Mouse (Mus musculus) heart, postnatal 10 days (tissue): Measurements from ENCODE around the gene Commd3. TPM values are rescaled to one million over a fixed set of nuclear protein-coding genes. Genes with fewer than 3 reads are reported as not detected.

Source experiments
- DNase-seq, 2 experiments: peaks; one replicate each; pipeline ENCODE4 v3.0.0; 2021
- intact Hi-C: fragments of 180-260 bp; cut with DNase I; formaldehyde crosslinking; loops from one replicate; pipeline ENCODE4 v1.15.1; 2025
- total RNA-seq, 2 experiments: library from RNA; stranded (reverse); gene quantifications; 2 replicates each; pipeline ENCODE4 v1.2.3; 2021

The Commd3 gene
- total RNA-seq: 100 to 1,000 TPM; 128 to 137 TPM

- peak; percentile 96 to 98 for DNase-seq
- intact Hi-C loops: loop anchor here (2.0 to 5.0 kb wide), 2 partner anchors 65 to 85 kb away; no protein-coding TSS in a partner anchor
Measured at GRCm38 (mm10) chr2:18672133-18672765, at the start of gene Commd3. Gene Commd3, plus strand, starts transcription at chr2:18672384.

- no peak for DNase-seq
- intact Hi-C loops: loop anchor here (1.0 kb wide), 1 partner anchor 17 kb away; no protein-coding TSS in a partner anchor
Measured at GRCm38 (mm10) chr2:18623219-18623618, 49.0 kb upstream of the Commd3 start.

DNA sequence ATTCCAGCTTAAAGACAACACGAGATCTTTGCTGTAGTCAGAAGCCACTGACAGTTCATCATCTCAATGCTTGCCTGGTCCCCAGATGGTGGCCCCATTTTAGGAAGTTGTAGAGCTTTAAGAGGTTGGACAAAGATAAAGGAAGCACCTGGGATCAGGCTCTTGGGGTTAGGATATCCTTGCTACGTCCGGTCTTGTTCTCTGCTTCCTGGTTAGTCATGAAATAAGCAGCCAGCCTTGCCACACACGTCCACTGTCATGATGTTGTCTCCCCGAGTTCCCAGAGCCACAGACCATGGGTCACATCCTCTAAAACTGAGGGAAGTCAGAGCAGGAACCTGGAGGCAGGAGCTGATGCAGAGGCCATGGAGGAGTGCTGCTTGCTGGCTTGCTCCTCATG lies 41.6 kb upstream of the Commd3 start:
- intact Hi-C loops: no loop called here
- DNase-seq: no peak

GRCm38 (mm10) chr2:18635052-18635451 lies 37.1 kb upstream of the Commd3 start:
- intact Hi-C loops: no loop called here

DNA sequence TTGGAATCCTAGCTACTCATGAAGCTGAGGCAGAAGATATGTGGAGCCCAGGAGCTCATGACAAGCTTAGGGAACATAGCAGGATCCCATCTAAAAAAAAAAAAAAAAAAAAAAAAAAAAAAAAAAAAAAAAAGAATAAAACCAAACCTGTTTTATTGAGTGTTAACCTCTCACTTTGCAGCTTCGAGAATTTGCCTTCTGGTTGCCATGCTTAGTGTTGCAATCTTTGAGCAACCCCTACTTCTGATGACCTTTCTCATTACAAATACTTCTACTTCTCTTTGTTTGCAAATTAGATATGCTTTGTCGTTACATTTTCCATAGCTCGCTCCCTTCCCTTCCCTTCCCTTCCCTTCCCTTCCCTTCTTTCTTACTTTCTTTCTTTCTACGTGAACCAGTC lies 23.6 kb upstream of the Commd3 start:
- intact Hi-C loops: no loop called here

More at GRCm38 (mm10) chr2:18635052-18635451, 37.1 kb upstream of the Commd3 start:
- peak; percentile 66 to 68 for DNase-seq

DNA sequence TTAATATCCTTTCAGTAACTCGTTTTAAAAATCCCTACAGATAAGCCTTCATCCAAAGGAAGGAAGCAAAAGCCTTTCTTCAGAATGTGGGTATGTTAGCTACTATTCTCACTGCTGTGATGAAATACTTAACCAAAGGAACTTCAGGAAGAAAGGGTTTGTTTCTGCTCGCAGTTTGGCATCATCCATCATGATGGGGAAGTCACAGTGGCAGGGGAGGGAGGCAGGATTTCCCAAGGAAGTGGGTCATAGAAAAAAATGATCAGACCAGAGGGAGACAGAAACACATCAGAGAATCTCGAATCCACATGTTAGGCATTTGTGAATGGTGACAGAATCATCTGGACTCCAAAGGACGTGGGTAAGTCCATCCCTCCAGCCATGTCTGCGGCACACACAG lies 17.4 kb upstream of the Commd3 start:
- intact Hi-C loops: no loop called here

More for the DNA sequence above, 23.6 kb upstream of the Commd3 start:
- DNase-seq: no peak

DNA sequence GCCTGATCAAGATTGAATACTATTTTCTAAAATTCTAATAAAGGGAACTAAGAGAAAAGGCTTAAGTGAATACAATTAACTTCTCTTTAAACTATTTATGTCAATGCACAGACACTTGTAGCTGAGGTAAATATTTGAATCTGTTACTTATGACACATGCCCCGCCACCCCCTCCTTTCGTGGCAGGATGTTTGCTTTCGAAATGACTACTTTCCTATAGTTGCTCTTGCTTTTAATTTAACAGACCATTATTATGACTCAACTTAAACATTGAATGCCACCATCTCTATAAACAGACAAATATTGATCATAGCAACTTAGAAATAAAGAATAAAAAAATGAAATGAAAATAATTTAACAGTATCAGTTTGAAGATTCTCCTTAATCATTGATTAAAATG lies 8.2 kb upstream of the Commd3 start:
- DNase-seq: no peak
- intact Hi-C loops: no loop called here

More for the DNA sequence above, 17.4 kb upstream of the Commd3 start:
- DNase-seq: no peak

- intact Hi-C loops: loop anchor here (5.0 kb wide), 1 partner anchor 64 kb away; no protein-coding TSS in a partner anchor
- DNase-seq: no peak
Measured at GRCm38 (mm10) chr2:18671041-18671440, 1.1 kb upstream of the Commd3 start.

GRCm38 (mm10) chr2:18672766-18673164 lies 581 bp downstream of the Commd3 start:
- intact Hi-C loops: loop anchor here (2.0 to 5.0 kb wide), 2 partner anchors 65 to 86 kb away; no protein-coding TSS in a partner anchor
- DNase-seq: no peak

DNA sequence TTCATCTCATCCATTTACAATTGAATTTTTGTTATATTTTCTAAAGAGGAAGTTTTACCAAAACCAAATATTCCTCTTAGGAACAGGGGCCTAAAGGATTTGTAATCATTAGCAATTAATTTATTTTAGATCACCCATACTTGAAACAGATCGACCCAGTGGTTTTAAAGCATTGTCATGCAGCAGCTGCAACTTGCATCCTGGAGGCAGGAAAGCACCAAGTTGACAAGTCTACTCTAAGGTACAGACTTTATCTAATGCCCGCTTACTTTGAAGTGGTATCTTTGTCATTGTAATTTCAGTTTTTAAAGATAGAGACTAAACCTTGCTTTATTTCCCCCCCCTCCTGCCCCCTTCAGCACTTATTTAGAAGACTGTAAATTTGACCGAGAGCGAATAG lies 1.6 kb downstream of the Commd3 start:
- intact Hi-C loops: loop anchor here (2.0 to 5.0 kb wide), 2 partner anchors 66 to 87 kb away; no protein-coding TSS in a partner anchor
- DNase-seq: no peak

GRCm38 (mm10) chr2:18674193-18674902 lies 2.2 kb downstream of the Commd3 start:
- DNase-seq: no peak
- intact Hi-C loops: loop anchor here (5.0 kb wide), 1 partner anchor 67 kb away; no protein-coding TSS in a partner anchor

DNA sequence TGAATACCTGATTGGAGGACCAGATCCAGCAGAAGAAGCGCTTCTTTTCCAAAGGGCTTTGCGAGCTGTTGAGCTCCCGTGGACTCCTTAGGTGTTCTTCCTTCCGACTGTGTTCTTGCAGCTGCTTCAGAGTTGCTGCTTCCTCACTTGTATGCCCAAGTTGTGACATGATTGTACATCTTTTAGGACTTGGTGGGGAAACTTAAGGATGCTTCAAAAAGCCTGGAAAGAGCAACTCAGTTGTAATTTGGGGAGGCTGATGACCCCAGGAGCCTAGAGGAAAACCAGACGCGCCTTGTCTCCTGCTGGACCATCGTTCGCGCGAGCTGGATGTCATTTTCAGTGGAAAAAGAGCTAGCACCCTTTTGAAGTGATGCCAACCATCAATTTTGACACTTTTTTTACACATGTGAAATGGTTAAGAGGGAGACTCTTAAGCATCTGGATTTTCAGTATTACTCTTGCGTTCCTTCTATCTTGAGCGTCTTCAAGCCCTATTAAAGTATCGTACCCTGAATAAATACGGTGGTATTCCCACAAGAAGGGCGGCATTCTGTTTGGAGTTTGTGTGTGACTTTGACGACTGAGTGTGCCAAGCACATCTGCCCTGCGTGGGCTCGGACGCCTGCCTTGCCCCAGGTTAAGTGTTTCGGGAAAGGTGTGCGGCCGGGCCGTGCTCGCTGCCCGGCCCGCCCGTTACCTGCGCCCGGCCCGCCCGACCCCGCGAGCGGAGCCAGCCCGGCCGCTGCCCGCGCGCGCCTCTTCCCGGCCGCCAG lies 3.7 kb downstream of the Commd3 start:
- no peak for DNase-seq

GRCm38 (mm10) chr2:18676457-18676935 lies 4.3 kb downstream of the Commd3 start:
- peak in 1 of 2 experiments; percentile 84 for DNase-seq
- intact Hi-C loops: loop anchor here (2.0 to 5.0 kb wide), 5 partner anchors 90 to 629 kb away; partner anchors contain the start of genes Dnajc1 and Skida1

More for the DNA sequence above, 3.7 kb downstream of the Commd3 start:
- intact Hi-C loops: loop anchor here (2.0 to 5.0 kb wide), 5 partner anchors 91 to 629 kb away; partner anchors contain the start of genes Dnajc1 and Skida1

DNA sequence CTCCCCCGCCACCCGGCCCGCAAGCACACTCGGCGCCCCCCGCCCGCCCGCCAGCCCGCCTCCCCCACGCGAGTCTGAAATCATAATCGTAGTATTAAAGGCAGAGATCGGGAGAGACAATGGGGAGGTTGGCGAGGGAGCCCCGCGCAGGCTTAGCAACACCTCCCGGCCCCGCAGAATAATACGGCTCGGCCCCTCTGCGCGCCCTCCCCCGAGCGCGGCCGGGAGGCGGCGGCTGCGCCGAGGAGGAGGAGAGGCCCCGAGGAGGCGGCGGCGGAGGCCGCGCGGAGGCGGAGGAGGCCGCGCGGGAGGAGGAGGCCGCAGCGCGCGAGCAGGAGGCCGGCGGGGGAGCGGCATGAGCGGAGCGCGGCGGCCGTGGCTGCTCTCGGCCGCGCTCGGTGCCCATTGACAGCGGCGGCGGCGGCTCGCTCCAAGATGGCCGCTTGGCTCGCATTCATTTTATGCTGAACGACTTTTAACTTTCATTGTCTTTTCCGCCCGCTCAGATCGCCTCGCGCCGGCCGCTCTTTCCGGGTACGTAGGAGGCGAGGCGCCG lies 4.8 kb downstream of the Commd3 start, which contains the start of gene Bmi1:
Gene Bmi1 (plus strand): TSS at position 83 of the 556 bp plus-strand sequence.
- intact Hi-C loops: loop anchor here (2.0 to 5.0 kb wide), 5 partner anchors 90 to 630 kb away; partner anchors contain the start of genes Dnajc1 and Skida1
- DNase-seq: peak; percentile 78 to 82

GRCm38 (mm10) chr2:18677631-18678471 lies 5.7 kb downstream of the Commd3 start:
- DNase-seq: peak; percentile 70 to 75
- intact Hi-C loops: loop anchor here (2.0 to 5.0 kb wide), 6 partner anchors 15 to 631 kb away; partner anchors contain the start of genes Dnajc1 and Skida1

DNA sequence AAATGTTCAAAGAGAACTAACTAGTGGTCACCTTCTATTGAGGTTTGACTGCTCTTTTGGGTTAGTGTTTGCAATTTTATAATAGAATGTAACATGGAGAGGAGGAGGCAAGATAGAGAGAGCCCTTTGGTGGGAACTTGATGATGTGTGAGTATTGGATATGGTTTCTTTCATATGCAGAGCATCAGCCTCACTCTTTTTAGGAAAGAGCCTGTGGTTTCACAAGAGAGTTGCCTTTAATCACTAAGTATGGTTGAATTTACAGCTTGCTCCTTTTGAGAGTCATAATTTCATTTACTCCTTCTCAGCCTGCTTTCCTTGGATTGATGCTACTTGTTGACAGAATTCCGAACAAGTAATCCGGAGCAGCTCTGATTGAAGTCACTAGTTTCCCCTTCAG lies 7.5 kb downstream of the Commd3 start:
- no peak for DNase-seq
- intact Hi-C loops: loop anchor here (1.0 to 5.0 kb wide), 6 partner anchors 13 to 651 kb away; partner anchors contain the start of genes Dnajc1 and Skida1

GRCm38 (mm10) chr2:18680501-18680900 lies 8.3 kb downstream of the Commd3 start:
- intact Hi-C loops: no loop called here
- no peak for DNase-seq

- DNase-seq: peak; percentile 61 to 66
- intact Hi-C loops: no loop called here
Measured at GRCm38 (mm10) chr2:18680961-18681360, 8.8 kb downstream of the Commd3 start.

DNA sequence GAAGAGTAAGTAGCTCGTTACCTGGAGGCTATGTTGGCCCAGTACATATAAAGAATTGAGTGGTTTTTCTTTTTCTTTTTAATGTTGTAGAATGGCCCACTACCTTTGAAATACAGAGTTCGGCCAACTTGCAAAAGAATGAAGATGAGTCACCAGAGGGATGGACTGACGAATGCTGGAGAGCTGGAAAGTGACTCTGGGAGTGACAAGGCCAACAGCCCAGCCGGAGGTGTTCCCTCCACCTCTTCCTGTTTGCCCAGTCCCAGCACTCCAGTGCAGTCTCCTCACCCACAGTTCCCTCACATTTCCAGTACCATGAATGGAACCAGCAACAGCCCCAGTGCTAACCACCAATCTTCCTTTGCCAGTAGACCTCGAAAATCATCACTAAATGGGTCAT lies 11.9 kb downstream of the Commd3 start:
- intact Hi-C loops: no loop called here
- no peak for DNase-seq
